Mouse (Mus musculus) lung, postnatal 25 days (tissue): ENCODE measurements around the gene Cntnap1.
A peak's percentile ranks its signal among the peaks of the same experiment; 100 is the strongest.

Experiments
- DNase-seq: peaks from one replicate; pipeline ENCODE4 v3.0.0; 2022; ENCODE audit warnings: low spot score

Cntnap1 gene

GRCm38 (mm10) chr11:101220853-101221252 lies 50.5 kb downstream of the Cntnap1 start:
- no peak for DNase-seq

GRCm38 (mm10) chr11:101221306-101221986 lies 51.1 kb downstream of the Cntnap1 start:
- no peak for DNase-seq

- DNase-seq: no peak
Observed at GRCm38 (mm10) chr11:101224337-101224736, 54.0 kb downstream of the Cntnap1 start.

- DNase-seq: no peak
Observed at GRCm38 (mm10) chr11:101225331-101226064, 55.2 kb downstream of the Cntnap1 start.

DNA sequence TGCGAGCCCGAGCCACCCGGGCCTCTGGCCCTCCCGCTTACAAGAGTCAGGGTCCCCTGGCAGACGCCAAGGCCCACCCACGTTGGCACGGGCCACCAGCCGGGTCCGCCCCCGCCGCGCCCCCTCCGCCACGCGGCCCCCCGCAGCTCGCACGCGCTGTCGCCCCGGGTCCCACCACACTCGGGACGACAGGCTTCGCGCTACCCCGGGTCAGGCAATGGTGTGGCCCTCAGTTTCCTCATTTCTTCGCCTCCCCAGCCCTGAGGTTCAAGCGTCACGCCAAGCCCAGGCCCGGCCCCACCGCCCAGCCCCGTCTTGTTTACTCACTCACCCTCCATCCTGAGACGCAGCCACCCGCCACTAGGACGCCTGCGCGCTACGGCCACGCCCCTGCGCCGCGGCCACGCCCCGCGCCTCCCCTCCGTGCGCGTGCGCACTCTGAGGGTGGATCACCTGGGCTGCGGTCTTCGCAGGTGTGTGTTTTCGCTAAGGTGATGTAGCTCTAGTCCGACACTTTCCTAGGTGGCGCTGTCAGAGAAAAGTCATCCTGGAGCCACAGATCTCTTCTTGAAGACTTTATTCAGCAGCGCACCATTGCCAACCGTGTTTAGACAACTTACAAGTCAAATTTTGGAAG lies 55.9 kb downstream of the Cntnap1 start, which contains the start of gene Ezh1:
Gene Ezh1, minus strand, starts transcription at position 399 of the 637 bp plus-strand sequence.
- DNase-seq: peak; percentile 93

DNA sequence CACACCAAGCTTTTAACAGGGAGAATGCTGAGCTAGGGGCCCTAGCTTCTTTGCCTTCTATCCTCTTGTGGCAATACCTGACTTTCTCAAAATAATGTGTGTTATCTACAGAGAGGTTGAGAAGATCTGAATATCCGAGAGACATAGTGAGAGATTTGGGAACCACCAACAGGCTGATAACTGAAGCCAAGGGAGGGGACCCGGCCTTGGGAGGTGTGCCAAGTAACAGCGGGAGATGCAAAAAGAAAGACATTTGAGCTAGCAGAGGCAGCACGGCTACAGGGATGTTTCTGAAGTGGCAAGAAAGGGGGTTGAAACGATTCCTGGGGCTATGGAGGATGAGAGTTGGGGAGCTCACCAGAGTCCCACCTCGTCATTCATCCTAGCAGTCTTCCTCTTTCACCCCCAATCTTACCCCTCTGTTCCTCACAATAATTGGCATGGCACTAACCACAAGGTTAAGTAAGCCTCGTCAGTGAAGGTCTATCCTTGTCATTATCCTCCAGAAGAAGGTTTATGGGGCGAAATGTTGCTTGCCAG lies 59.1 kb downstream of the Cntnap1 start:
- no peak for DNase-seq

DNA sequence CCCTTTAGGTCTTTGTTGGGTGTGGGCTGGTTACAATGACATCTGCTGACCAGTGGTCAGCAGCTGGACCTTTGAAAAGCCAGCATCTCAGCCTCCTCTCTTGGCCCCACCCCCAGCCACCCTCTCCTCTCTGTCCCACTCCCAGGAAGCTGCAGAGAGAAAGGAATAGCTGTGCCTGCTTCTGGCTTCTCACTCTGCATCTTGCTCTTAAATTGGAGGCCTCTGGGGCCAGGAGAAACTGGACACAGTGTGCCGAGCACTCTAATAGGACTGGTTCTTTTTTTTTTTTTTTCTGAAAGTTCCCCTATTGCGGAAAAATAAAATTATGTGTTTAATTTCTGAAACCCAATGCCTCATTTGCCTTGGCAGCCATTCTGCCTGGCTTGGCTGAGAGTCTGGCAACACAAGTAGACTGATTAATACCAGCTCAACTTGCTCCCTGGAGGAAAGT lies 59.8 kb downstream of the Cntnap1 start:
- DNase-seq: no peak

- DNase-seq: no peak
Observed at GRCm38 (mm10) chr11:101230526-101230925, 60.2 kb downstream of the Cntnap1 start.

DNA sequence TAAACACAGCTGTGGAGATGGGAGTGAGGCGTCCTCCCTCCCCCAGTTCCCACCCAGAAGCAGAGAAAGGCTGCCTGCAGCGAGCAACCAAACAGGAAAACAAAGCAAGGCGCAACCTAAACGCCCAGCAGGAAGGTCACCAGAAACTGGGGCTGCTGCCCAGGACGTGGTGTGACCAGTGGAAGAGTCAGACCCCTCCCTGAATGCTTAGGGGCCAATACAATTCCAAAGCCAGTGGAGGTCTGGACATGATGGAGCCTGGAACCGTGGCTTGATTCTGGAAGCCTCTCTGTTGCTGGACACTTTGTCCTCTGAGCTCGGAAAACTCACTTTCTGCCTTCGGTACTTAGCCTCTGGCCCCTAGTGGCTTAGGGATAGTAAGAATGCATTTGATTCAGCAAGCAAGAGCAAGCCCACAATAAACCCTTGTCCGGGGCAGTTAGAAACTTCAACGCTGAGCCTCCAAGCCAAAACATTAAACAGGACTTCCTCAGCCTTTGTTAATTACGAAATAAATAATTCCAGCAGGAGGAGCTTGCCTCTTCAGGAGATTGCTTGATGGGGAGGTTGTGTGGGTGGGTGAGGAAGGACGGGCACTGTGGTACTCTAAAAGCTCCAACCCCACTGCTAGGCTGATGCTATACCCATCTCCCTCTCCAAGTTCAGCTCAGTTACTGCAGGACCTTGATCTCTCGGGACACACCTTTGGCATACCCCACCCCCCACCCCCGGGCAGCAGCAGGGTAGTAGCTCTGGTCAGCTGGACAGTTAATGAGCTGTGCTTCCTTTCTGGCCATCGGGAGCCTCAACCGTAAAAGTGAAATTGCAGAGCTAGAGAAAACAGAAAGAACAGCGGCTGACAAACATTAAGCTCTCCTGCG lies 60.9 kb downstream of the Cntnap1 start:
- peak; percentile 90 for DNase-seq

DNA sequence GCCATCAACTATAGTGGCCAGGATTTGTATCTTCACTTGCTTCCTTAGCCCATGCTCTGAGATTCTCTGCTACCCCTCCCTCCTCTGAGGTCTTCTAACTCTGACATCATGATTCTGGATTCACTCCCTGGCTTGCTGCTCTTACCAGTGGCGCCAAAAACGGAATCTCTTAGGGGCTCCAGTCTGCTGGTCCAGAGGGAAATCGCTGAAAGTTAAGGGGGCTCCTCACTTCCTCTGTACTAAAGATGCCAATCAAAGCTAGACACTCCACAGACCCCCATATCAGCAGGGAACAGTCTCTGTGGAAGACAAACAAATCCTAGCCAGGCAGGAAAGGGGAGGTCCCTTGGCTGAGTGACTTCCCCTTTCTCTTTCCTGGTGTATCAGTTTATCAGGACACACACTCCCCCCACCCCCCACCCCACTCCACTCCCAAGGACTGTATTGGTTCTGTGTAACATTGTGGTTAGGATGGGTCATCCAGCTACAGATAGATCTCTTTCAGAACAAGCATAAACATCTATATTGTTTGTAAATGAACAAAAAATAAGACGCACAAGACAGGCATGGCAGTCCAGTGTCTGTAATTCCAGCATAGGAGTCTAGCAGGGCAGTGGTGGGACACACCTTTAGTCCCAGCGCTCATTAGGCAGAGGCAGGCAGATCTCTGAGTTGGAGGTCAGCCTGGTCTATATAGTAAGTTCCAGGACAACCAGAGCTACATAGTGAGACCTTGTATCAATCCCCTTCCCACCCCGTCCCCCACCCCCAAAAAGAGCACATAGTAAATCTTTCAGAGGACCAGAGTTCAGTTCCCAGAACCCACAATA lies 61.9 kb downstream of the Cntnap1 start:
- DNase-seq: peak; percentile 88

- no peak for DNase-seq
Observed at GRCm38 (mm10) chr11:101233240-101233639, 62.9 kb downstream of the Cntnap1 start.

DNA sequence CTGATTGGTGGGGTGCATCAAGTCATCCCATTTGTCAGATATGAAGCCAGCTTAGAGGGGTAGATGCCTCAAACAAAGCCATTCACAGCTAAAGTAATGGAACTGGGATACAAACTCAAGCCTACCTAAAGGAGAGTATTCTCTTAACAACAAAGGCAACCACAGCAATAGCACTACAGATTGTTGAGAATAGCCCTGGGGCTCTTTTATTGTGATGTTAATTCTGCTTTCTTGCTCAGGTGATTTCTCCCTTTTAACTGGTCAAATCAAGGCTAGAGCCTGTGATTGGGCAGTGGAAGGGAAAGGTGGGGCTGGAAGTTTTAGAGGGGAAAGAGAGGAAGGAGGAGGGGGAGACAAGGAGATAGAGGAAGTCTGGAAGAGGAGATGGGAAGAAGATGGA lies 63.8 kb downstream of the Cntnap1 start:
- no peak for DNase-seq

DNA sequence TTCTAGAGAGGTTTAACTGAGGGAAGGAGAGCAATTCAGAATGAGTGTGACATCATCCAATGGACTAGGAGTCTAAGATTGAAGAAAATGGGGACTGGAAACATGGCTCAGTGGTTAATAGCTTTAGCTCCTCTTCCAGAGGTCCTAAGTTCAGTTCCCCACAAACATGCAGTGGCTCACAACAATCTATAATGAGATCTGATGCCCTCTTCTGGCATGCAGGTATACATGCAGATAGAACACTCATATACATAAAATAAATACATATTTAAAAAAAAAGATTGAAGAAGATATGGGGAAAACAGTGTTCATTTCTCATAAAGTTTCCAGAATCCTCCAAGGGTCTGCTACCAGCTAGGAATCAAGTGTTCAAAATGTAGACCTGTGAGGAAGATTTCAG lies 65.1 kb downstream of the Cntnap1 start:
- no peak for DNase-seq

DNA sequence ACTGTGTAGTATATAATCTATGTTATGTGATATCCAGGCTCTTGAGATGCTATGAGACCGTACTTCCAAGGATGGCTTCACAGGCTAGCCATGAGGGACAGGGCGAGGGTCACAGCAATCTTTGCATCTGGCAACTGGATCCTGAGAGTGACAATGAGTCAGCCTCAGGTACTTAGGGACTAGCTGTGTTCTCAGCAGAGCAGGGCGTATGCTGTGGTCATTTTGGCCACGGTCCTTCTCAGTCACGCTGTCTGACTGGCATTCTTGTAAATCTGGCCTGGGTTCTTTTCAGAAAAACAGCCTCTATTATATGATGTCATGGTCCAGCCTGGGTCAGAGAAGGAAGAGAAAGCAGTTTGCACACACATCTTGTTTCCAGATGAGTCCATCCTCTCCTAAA lies 66.5 kb downstream of the Cntnap1 start:
- DNase-seq: no peak

- no peak for DNase-seq
Observed at GRCm38 (mm10) chr11:101238071-101238647, 67.8 kb downstream of the Cntnap1 start.
